Mouse (Mus musculus): ENCODE measurements around the gene Alk. TPM values are rescaled to one million over a fixed set of nuclear protein-coding genes. Genes with fewer than 3 reads are reported as not detected.
"Not testable (repeated sequence)": the region's sequence is repeated elsewhere in the genome, so short reads cannot be mapped to it uniquely, and the experiment has no call there.

Alk gene
- total RNA-seq, 2 experiments from 2014 or later, result not detected

- intact Hi-C loops (cut with DNase I), result no loop called here
- DNase-seq, result no peak
These were observed 72.2 kb downstream of the Alk start for GRCm38 (mm10) chr17:72532266-72532665.

- no peak for DNase-seq
- intact Hi-C loops (cut with DNase I), result no loop called here
These were observed 75.9 kb downstream of the Alk start for GRCm38 (mm10) chr17:72528481-72528880.

GRCm38 (mm10) chr17:72527481-72527880 is 76.9 kb downstream of the Alk start:
- no peak for DNase-seq
- intact Hi-C loops (cut with DNase I), result no loop called here

- intact Hi-C loops (cut with DNase I), result no loop called here
- no peak for DNase-seq
These were observed 78.1 kb downstream of the Alk start for GRCm38 (mm10) chr17:72526356-72526755.

GRCm38 (mm10) chr17:72524839-72525238 is 79.6 kb downstream of the Alk start:
- no peak for DNase-seq
- intact Hi-C loops (cut with DNase I), result loop anchor here (5.0 kb wide), 3 partner anchors 208 to 863 kb away; no protein-coding TSS in a partner anchor

- intact Hi-C loops (cut with DNase I), result loop anchor here (5.0 kb wide), 3 partner anchors 206 to 861 kb away; no protein-coding TSS in a partner anchor
- DNase-seq, result no peak
These were observed 81.4 kb downstream of the Alk start for GRCm38 (mm10) chr17:72523006-72523405.

- peak; percentile 77 for DNase-seq
- intact Hi-C loops (cut with DNase I), result loop anchor here (5.0 kb wide), 3 partner anchors 205 to 860 kb away; no protein-coding TSS in a partner anchor
These were observed 82.0 kb downstream of the Alk start for GRCm38 (mm10) chr17:72522381-72522780.

GRCm38 (mm10) chr17:72521353-72521752 is 83.1 kb downstream of the Alk start:
- intact Hi-C loops (cut with DNase I), result loop anchor here (5.0 kb wide), 3 partner anchors 204 to 859 kb away; no protein-coding TSS in a partner anchor

GRCm38 (mm10) chr17:72510746-72511145 is 93.7 kb downstream of the Alk start:
- no peak for DNase-seq
- intact Hi-C loops (cut with DNase I), result no loop called here

More at GRCm38 (mm10) chr17:72521353-72521752, 83.1 kb downstream of the Alk start:
- DNase-seq, result no peak

GRCm38 (mm10) chr17:72508678-72509394 is 95.6 kb downstream of the Alk start:
- intact Hi-C loops (cut with DNase I), result no loop called here
- no peak for DNase-seq

GRCm38 (mm10) chr17:72505213-72505612 is 99.2 kb downstream of the Alk start:
- no peak for DNase-seq
- intact Hi-C loops (cut with DNase I), result no loop called here

GRCm38 (mm10) chr17:72504581-72504980 is 99.8 kb downstream of the Alk start:
- no peak for DNase-seq
- intact Hi-C loops (cut with DNase I), result no loop called here

GRCm38 (mm10) chr17:72495395-72495794 is 109.0 kb downstream of the Alk start:
- no peak for DNase-seq
- intact Hi-C loops (cut with DNase I), result no loop called here

- intact Hi-C loops (cut with DNase I), result no loop called here
- DNase-seq, result no peak
These were observed 118.8 kb downstream of the Alk start for GRCm38 (mm10) chr17:72485623-72486022.

GRCm38 (mm10) chr17:72479260-72479659 is 125.2 kb downstream of the Alk start:
- DNase-seq; intact Hi-C loops (cut with DNase I): not testable (repeated sequence)

GRCm38 (mm10) chr17:72477889-72478405 is 126.5 kb downstream of the Alk start:
- intact Hi-C loops (cut with DNase I), result no loop called here
- DNase-seq, result no peak

- no peak for DNase-seq
- intact Hi-C loops (cut with DNase I), result no loop called here
These were observed 127.5 kb downstream of the Alk start for GRCm38 (mm10) chr17:72476956-72477355.

GRCm38 (mm10) chr17:72474166-72474565 is 130.3 kb downstream of the Alk start:
- intact Hi-C loops (cut with DNase I), result no loop called here
- DNase-seq, result no peak

- intact Hi-C loops (cut with DNase I), result no loop called here
- DNase-seq, result peak; percentile 64
These were observed 155.9 kb downstream of the Alk start for GRCm38 (mm10) chr17:72448477-72448876.

GRCm38 (mm10) chr17:72445204-72446177 is 158.9 kb downstream of the Alk start:
- no peak for DNase-seq
- intact Hi-C loops (cut with DNase I), result no loop called here

- intact Hi-C loops (cut with DNase I), result no loop called here
- DNase-seq, result peak in 1 of 2 experiments; percentile 2
These were observed 187.0 kb downstream of the Alk start for GRCm38 (mm10) chr17:72417451-72417850.

Data from heart, postnatal 10 days (tissue).